Mouse (Mus musculus): ENCODE results near the gene Ppp1cb. TPM values are rescaled to one million over a fixed set of nuclear protein-coding genes. Genes with fewer than 3 reads are reported as not detected.

The Ppp1cb gene
- total and polyA plus RNA-seq, 3 experiments = 121 to 2,029 (median 268) TPM

DNA sequence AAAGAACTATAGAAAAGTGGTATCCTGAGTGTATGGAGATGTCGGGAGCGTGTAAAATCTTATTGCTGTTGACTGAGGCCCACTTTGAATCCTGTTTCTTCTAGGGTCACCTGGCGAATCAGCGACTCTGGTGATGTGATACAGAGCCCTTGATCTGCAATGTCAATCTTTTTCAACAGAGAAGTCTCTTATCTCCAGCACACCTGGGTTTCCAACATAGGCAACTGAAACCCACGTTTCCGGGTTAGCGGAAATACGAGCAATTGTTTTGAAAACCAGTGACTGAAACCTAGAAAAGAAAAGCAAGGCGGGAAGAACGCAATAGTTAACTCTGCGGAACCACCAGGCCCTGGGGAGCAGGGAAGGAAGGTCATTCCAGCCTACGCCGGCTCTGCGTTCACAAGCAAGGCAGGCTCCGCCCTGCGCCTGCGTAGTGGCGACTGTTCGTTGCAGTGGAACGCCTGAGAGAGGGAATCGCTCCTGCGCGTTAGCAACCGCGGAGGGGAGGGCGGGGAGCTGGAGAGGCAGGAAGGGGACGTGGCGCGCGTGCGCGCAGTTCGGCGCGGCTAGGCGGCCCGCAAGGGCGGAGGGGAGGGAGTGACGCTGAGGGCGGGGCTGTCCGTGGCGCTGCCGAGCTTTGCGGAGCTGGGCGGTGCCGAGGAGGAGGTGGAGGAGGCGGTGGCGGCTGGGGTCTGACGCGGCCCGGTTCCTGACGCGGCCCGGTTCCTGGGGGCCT, at the start of gene Ppp1cb (continued):
- TF ChIP-seq MXI1 (IDR thresholded peaks at IDR 0.05; ENCODE audit: low read depth, low read length) = peak; percentile 86
- peak; percentile 47; the same call in 1 of the 2 replicates for TF ChIP-seq MYC (IDR thresholded peaks at IDR 0.05; ENCODE audit: low read depth, low read length)
- TF ChIP-seq TCF12 (IDR thresholded peaks at IDR 0.05; ENCODE audit: low read depth, low read length) = peak; percentile 65; the same call in 1 of the 2 replicates
- peak; percentile 84 to 98 for TF ChIP-seq POLR2A (IDR thresholded peaks at IDR 0.05; ENCODE audit: control insufficient read depth in 1 of 2, insufficient read depth in 1 of 2, low read depth in 1 of 2, low read length in 2 of 2, poor library complexity in 1 of 2)
- peak; percentile 96 for TF ChIP-seq NELFE (IDR thresholded peaks at IDR 0.05; ENCODE audit: low read depth, low read length)

GRCm38 (mm10) chr5:32409747-32410146, 48.9 kb upstream of the Ppp1cb start:
- DNase-seq (ENCODE audit: low read depth, low spot score) = no peak
- 0 out of 4 replicates have a peak, but pooled peaks cover 0 to 2% of the 10 kb centered on the region in 2 experiments for H3K36me3 ChIP-seq (ENCODE audit: control insufficient read depth in 1 of 2, insufficient read depth in 2 of 2, low read length in 2 of 2)
- H3K27me3 ChIP-seq (ENCODE audit: control insufficient read depth in 1 of 2, insufficient read depth in 2 of 2, low read length in 2 of 2) = peaks cover 5 to 7% of the 10 kb centered on the region in 2 experiments
- no peaks in the 10 kb centered on the region for H3K9me3 ChIP-seq (replicated peaks; ENCODE audit: insufficient read depth, low read length)
- no peak overlapping the region for H3K27ac ChIP-seq (ENCODE audit: control insufficient read depth, low read depth, low read length)
- H3K4me3 ChIP-seq (ENCODE audit: control insufficient read depth in 1 of 2, insufficient read depth in 1 of 2, low read depth in 2 of 2, low read length in 2 of 2) = no peak overlapping the region
- peaks cover 0 to 7% of the 10 kb centered on the region in 2 experiments; a peak in 2 of 4 replicates for H3K4me1 ChIP-seq (ENCODE audit: control insufficient read depth in 1 of 2, insufficient read depth in 2 of 2, low read length in 2 of 2)
- H3K79me2 ChIP-seq (ENCODE audit: control insufficient read depth, insufficient read depth, low read length, poor library complexity) = no peaks in the 10 kb centered on the region
- no peak overlapping the region for H3K9ac ChIP-seq (ENCODE audit: control insufficient read depth, low read depth, low read length, poor library complexity, severe bottlenecking)
- TF ChIP-seq MYC (IDR thresholded peaks at IDR 0.05; ENCODE audit: low read depth, low read length) (no peak), MAZ (IDR thresholded peaks at IDR 0.05; ENCODE audit: low read depth, low read length) (no peak), TCF12 (IDR thresholded peaks at IDR 0.05; ENCODE audit: low read depth, low read length) (no peak), ZMIZ1 (IDR thresholded peaks at IDR 0.05; ENCODE audit: low read depth, low read length) (no peak), ZNF384 (IDR thresholded peaks at IDR 0.05; ENCODE audit: low read depth, low read length) (no peak), MAX (IDR thresholded peaks at IDR 0.05; ENCODE audit: low read length) (no peak), KAT2A (conservative IDR thresholded peaks at IDR 0.05; ENCODE audit: low read depth, low read length) (no peak), CTCF (IDR thresholded peaks at IDR 0.05 in 2 of 3, conservative IDR thresholded peaks at IDR 0.05 in 1 of 3; ENCODE audit: control insufficient read depth in 1 of 3, insufficient read depth in 1 of 3, low read depth in 2 of 3, low read length in 3 of 3, poor library complexity in 1 of 3, severe bottlenecking in 1 of 3) (no peak), RCOR1 (IDR thresholded peaks at IDR 0.05; ENCODE audit: low read depth, low read length) (no peak), CHD2 (IDR thresholded peaks at IDR 0.05; ENCODE audit: low read length) (no peak), GATA1 (IDR thresholded peaks at IDR 0.05; ENCODE audit: low read depth, low read length) (no peak)

DNA sequence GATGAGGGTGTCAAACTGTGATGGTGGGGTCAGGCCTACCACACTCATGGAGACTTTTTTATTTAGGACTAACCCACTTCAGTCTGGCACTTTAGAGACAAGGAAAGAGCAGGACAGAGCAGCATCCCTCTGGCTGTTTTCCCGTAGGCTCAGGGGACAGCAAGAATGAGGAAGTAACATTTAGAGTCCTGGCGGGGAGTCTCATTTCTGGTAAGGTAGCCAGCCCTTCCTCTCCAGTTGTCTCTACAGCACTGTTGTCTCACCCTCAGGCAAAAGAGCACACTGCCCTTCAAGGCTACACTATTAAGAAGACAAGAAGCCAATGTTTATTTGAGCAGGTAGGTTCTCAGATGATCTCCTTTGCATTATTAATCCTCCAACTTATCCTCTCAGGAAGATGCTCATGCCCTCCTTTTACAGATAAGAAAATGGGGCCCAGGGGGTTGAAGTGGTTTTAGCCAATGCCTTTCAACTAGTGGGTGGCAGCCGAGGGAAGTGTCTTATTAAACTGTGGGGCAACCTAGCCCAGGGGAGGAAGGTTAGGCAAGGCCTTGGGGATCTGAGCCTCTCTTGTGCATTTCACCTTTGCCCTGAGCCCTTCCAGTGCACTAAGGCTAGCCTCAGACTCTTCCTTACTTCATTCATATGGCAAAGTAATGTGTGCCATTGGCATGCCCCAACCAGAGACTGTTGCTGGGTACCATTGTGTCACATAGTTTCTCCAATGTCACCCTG, 47.5 kb upstream of the Ppp1cb start:
- Histone ChIP-seq H3K4me3 (ENCODE audit: control insufficient read depth in 1 of 2, insufficient read depth in 1 of 2, low read depth in 2 of 2, low read length in 2 of 2) (no peak overlapping the region), H3K9ac (ENCODE audit: control insufficient read depth, low read depth, low read length, poor library complexity, severe bottlenecking) (no peak overlapping the region), H3K36me3 (ENCODE audit: control insufficient read depth in 1 of 2, insufficient read depth in 2 of 2, low read length in 2 of 2) (0 out of 4 replicates have a peak, but pooled peaks cover 0 to 2% of the 10 kb centered on the region in 2 experiments), H3K79me2 (ENCODE audit: control insufficient read depth, insufficient read depth, low read length, poor library complexity) (no peaks in the 10 kb centered on the region), H3K27ac (ENCODE audit: control insufficient read depth, low read depth, low read length) (no peak overlapping the region), H3K27me3 (ENCODE audit: control insufficient read depth in 1 of 2, insufficient read depth in 2 of 2, low read length in 2 of 2) (peaks cover 7% of the 10 kb centered on the region in 2 experiments), H3K9me3 (replicated peaks; ENCODE audit: insufficient read depth, low read length) (no peaks in the 10 kb centered on the region), H3K4me1 (ENCODE audit: control insufficient read depth in 1 of 2, insufficient read depth in 2 of 2, low read length in 2 of 2) (peaks cover 0 to 7% of the 10 kb centered on the region in 2 experiments; a peak in 2 of 4 replicates)
- TF ChIP-seq KAT2A (conservative IDR thresholded peaks at IDR 0.05; ENCODE audit: low read depth, low read length) (no peak), EP300 (IDR thresholded peaks at IDR 0.05; ENCODE audit: low read depth in 1 of 2, low read length in 2 of 2) (0 out of 4 replicates have a peak, but pooled peaks of 1 of the 2 experiments have one; percentile 14), POLR2A (IDR thresholded peaks at IDR 0.05; ENCODE audit: control insufficient read depth in 1 of 2, insufficient read depth in 1 of 2, low read depth in 1 of 2, low read length in 2 of 2, poor library complexity in 1 of 2) (no peak), GATA1 (IDR thresholded peaks at IDR 0.05; ENCODE audit: low read depth, low read length) (peak; percentile 27; the same call in 1 of the 2 replicates), TCF12 (IDR thresholded peaks at IDR 0.05; ENCODE audit: low read depth, low read length) (no peak), TAL1 (IDR thresholded peaks at IDR 0.05; ENCODE audit: low read length) (no peak)
- DNase-seq (ENCODE audit: low read depth, low spot score) = peak; percentile 68
